ENCODE assay signal across 8 mouse cellular contexts in genomic region chr5:31571023-31571608, GRCm38 (mm10). TPM values are rescaled to one million over a fixed set of nuclear protein-coding genes. Genes with fewer than 3 reads are reported as not detected.
DNase-seq lines count a peak whose midpoint lies in the region; ATAC-seq and TF ChIP-seq lines count a peak whose summit lies in the region.

No protein-coding gene starts in this region.

- 17% methylated on average over 20 of the region's 20 CpGs for WGBS in embryonic facial prominence, embryonic 11.5 days
- 1% methylated on average over 19 of the region's 20 CpGs for WGBS in heart, postnatal 0 days
- 15% methylated on average over 19 of the region's 20 CpGs for WGBS in lung, embryonic 15.5 days

- no peaks in the 10 kb centered on the region for H3K36me3 ChIP-seq in embryonic facial prominence, embryonic 11.5 days (replicated peaks; ENCODE audit: control insufficient read depth, insufficient read depth, low read depth, low read length)
- H3K36me3 ChIP-seq in heart, postnatal 0 days (replicated peaks; ENCODE audit: control insufficient read depth, insufficient read depth, low read length) = no peaks in the 10 kb centered on the region
- no peaks in the 10 kb centered on the region for H3K36me3 ChIP-seq in lung, embryonic 15.5 days

- no peak overlapping the region for H3K27ac ChIP-seq in embryonic facial prominence, embryonic 11.5 days (replicated peaks; ENCODE audit: low read depth, low read length)
- peak overlapping the region; percentile 96 for H3K27ac ChIP-seq in heart, postnatal 0 days (ENCODE audit: low read depth)
- peak overlapping the region; percentile 41 for H3K27ac ChIP-seq in lung, embryonic 15.5 days

- no peaks in the 10 kb centered on the region for H3K9me3 ChIP-seq in embryonic facial prominence, embryonic 11.5 days (replicated peaks; ENCODE audit: control insufficient read depth, low read length)
- no peaks in the 10 kb centered on the region for H3K9me3 ChIP-seq in heart, postnatal 0 days (replicated peaks; ENCODE audit: control insufficient read depth, low read length)
- H3K9me3 ChIP-seq in lung, embryonic 15.5 days = no peaks in the 10 kb centered on the region

- peak; percentile 93 for TF ChIP-seq EP300 in heart, postnatal 0 days (IDR thresholded peaks at IDR 0.05; ENCODE audit: low read depth)

- H3K4me3 ChIP-seq in embryonic facial prominence, embryonic 11.5 days (ENCODE audit: low read depth, low read length) = 0 out of 2 replicates have a peak overlapping the region, but pooled peaks have one; percentile 3
- H3K4me3 ChIP-seq in heart, postnatal 0 days (ENCODE audit: low read depth, low read length) = peak overlapping the region; percentile 21
- no peak overlapping the region for H3K4me3 ChIP-seq in lung, embryonic 15.5 days

- no peak for ATAC-seq in embryonic facial prominence, embryonic 11.5 days (replicated peaks; ENCODE audit: insufficient number of reproducible peaks, low FRiP score, low TSS enrichment, low read depth)
- ATAC-seq in heart, postnatal 0 days (ENCODE audit: insufficient read depth, low read depth) = peak; percentile 88
- ATAC-seq in lung, embryonic 15.5 days (ENCODE audit: borderline replicate concordance, extremely low read depth, low FRiP score, low TSS enrichment) = peak; percentile 76

- H3K9ac ChIP-seq in embryonic facial prominence, embryonic 11.5 days (replicated peaks; ENCODE audit: low read length) = no peak overlapping the region; the same call in 1 of the 2 replicates
- peak overlapping the region; percentile 51 for H3K9ac ChIP-seq in heart, postnatal 0 days (replicated peaks; ENCODE audit: low read depth, low read length)
- H3K9ac ChIP-seq in lung, embryonic 15.5 days = 0 out of 2 replicates have a peak overlapping the region, but pooled peaks have one; percentile 12

- peak; percentile 77 for DNase-seq in right cerebral cortex, adult 18-20 months
- DNase-seq in right cerebral cortex, postnatal 4 days = no peak
- DNase-seq in embryonic facial prominence, embryonic 11.5 days (ENCODE audit: low spot score) = peak; percentile 18
- peak; percentile 98 for DNase-seq in heart, postnatal 0 days (ENCODE audit: low spot score)
- peak; percentile 68 to 88 for DNase-seq in kidney, postnatal 25 days
- peak; percentile 34 for DNase-seq in retina, adult 2 months (ENCODE audit: low read depth, low spot score)
- no peak for DNase-seq in spleen, postnatal 14 days (ENCODE audit: low spot score in 2 of 2)

- TF ChIP-seq CTCF in heart, postnatal 0 days (IDR thresholded peaks at IDR 0.05; ENCODE audit: low read depth) = no peak

- no peaks in the 10 kb centered on the region for H3K27me3 ChIP-seq in embryonic facial prominence, embryonic 11.5 days (ENCODE audit: control insufficient read depth, insufficient read depth, low read length)
- H3K27me3 ChIP-seq in heart, postnatal 0 days (ENCODE audit: control insufficient read depth, insufficient read depth, low read length) = no peaks in the 10 kb centered on the region
- no peaks in the 10 kb centered on the region for H3K27me3 ChIP-seq in lung, embryonic 15.5 days

- no peaks in the 10 kb centered on the region for H3K4me1 ChIP-seq in embryonic facial prominence, embryonic 11.5 days (ENCODE audit: control insufficient read depth, insufficient read depth, low read length)
- peaks cover 35% of the 10 kb centered on the region for H3K4me1 ChIP-seq in heart, postnatal 0 days (ENCODE audit: control insufficient read depth, insufficient read depth)
- H3K4me1 ChIP-seq in lung, embryonic 15.5 days = peaks cover 14% of the 10 kb centered on the region

- H3K4me2 ChIP-seq in embryonic facial prominence, embryonic 11.5 days (ENCODE audit: low read depth, low read length) = peak overlapping the region; percentile 29; the same call in 1 of the 2 replicates
- H3K4me2 ChIP-seq in heart, postnatal 0 days (ENCODE audit: low read depth, low read length) = peak overlapping the region; percentile 54
- peak overlapping the region; percentile 43 for H3K4me2 ChIP-seq in lung, embryonic 15.5 days

RNA-seq across cellular contexts. Expression of gene Mrpl33, which starts 25.6 kb away (rescaled TPM):
- 245 and 246 TPM in 2 replicates for polyA plus RNA-seq in embryonic facial prominence, embryonic 11.5 days (2014; fragmentation: Nextera tagmentation; extraction: Ambion mirVana)
- 272 and 275 TPM in 2 replicates for total RNA-seq in heart, postnatal 0 days (2014; rRNA removed; ENCODE audit: low replicate concordance)
- polyA plus RNA-seq in heart, postnatal 0 days (2015; fragmentation: Nextera tagmentation; extraction: Ambion mirVana) = 627 and 634 TPM in 2 replicates
- 275 and 287 TPM in 2 replicates for polyA plus RNA-seq in lung, embryonic 15.5 days (2015; fragmentation: Nextera tagmentation; extraction: Ambion mirVana)

RNA-seq across cellular contexts. Expression of gene Supt7l, which starts 43.5 kb away (rescaled TPM):
- 17.8 and 18.8 TPM in 2 replicates for polyA plus RNA-seq in embryonic facial prominence, embryonic 11.5 days (2014; fragmentation: Nextera tagmentation; extraction: Ambion mirVana)
- 21.9 and 23.7 TPM in 2 replicates for total RNA-seq in heart, postnatal 0 days (2014; rRNA removed; ENCODE audit: low replicate concordance)
- polyA plus RNA-seq in heart, postnatal 0 days (2015; fragmentation: Nextera tagmentation; extraction: Ambion mirVana) = 12.1 and 13.5 TPM in 2 replicates
- polyA plus RNA-seq in lung, embryonic 15.5 days (2015; fragmentation: Nextera tagmentation; extraction: Ambion mirVana) = 20.9 and 24.4 TPM in 2 replicates

RNA-seq across cellular contexts. Expression of gene Slc4a1ap, which starts 44.3 kb away (rescaled TPM):
- polyA plus RNA-seq in embryonic facial prominence, embryonic 11.5 days (2014; fragmentation: Nextera tagmentation; extraction: Ambion mirVana) = 26.2 and 29.5 TPM in 2 replicates
- total RNA-seq in heart, postnatal 0 days (2014; rRNA removed; ENCODE audit: low replicate concordance) = 7.6 and 19.9 TPM in 2 replicates
- 14.3 and 14.4 TPM in 2 replicates for polyA plus RNA-seq in heart, postnatal 0 days (2015; fragmentation: Nextera tagmentation; extraction: Ambion mirVana)
- polyA plus RNA-seq in lung, embryonic 15.5 days (2015; fragmentation: Nextera tagmentation; extraction: Ambion mirVana) = 23.4 and 31.2 TPM in 2 replicates

Comparison
In these comparisons a context has a peak if more than half of its experiments do, and no peak if none do; other contexts are left out.
1. DNase-seq: peak in right cerebral cortex, adult 18-20 months (single experiment), embryonic facial prominence, embryonic 11.5 days (single experiment), heart, postnatal 0 days (single experiment), kidney, postnatal 25 days (2 of 2) and retina, adult 2 months (single experiment); none in right cerebral cortex, postnatal 4 days (single experiment) and spleen, postnatal 14 days (0 of 2).
2. Peak in every context shown above with its lines, with median percentiles within 50 percentile points of each other: H3K4me2 ChIP-seq.